Mouse (Mus musculus) limb, embryonic 13.5 days (tissue): ENCODE data around the gene Tulp2. TPM values are rescaled to one million over a fixed set of nuclear protein-coding genes. Genes with fewer than 3 reads are reported as not detected.
"Not testable (repeated sequence)": the region's sequence is repeated elsewhere in the genome, so short reads cannot be mapped to it uniquely, and the experiment has no call there.

Experiments
- ATAC-seq: fragments of 200-750 bp; cut with Nextera tagmentation; 2 replicates; pipeline ENCODE4 v1.8.0; 2017; ENCODE audit warnings: low read depth, moderate number of reproducible peaks, moderate TSS enrichment; ENCODE audit not compliant: low FRiP score
- H3K27ac ChIP-seq: fragments of 300-500 bp; sonication (generic); 2 replicates; pipeline ENCODE4 v1.5.1; 2015; ENCODE audit warnings: inconsistent platforms, mild to moderate bottlenecking, moderate library complexity
- H3K27me3 ChIP-seq: fragments of 300-500 bp; sonication (generic); 2 replicates; pipeline ENCODE4 v1.6.1; 2015; ENCODE audit warnings: mild to moderate bottlenecking, inconsistent platforms
- H3K36me3 ChIP-seq: fragments of 300-500 bp; sonication (generic); 2 replicates; pipeline ENCODE4 v1.6.1; 2015; ENCODE audit warnings: inconsistent platforms, mild to moderate bottlenecking, moderate library complexity
- H3K4me1 ChIP-seq: fragments of 300-500 bp; sonication (generic); 2 replicates; pipeline ENCODE4 v1.6.1; 2015; ENCODE audit warnings: inconsistent platforms
- H3K4me2 ChIP-seq: fragments of 300-500 bp; sonication (generic); replicated peaks from 2 replicates; pipeline ENCODE4 v1.6.1; 2015; ENCODE audit warnings: inconsistent platforms, mild to moderate bottlenecking, moderate library complexity
- H3K4me3 ChIP-seq: fragments of 300-500 bp; sonication (generic); 2 replicates; pipeline ENCODE4 v1.5.1; 2015; ENCODE audit warnings: moderate library complexity, mild to moderate bottlenecking, inconsistent platforms
- H3K9ac ChIP-seq: fragments of 300-500 bp; sonication (generic); 2 replicates; pipeline ENCODE4 v1.6.1; 2015; ENCODE audit warnings: mild to moderate bottlenecking, inconsistent platforms
- H3K9me3 ChIP-seq: fragments of 300-500 bp; sonication (generic); 2 replicates; pipeline ENCODE4 v1.6.1; 2016; ENCODE audit warnings: inconsistent platforms
- WGBS: fragments of 180-500 bp; shearing (Covaris S2); methylation state at CpG from one replicate; pipeline ENCODE4 v1.1.7; 2015; 5-methylcytosine and 5-hydroxymethylcytosine counted together
- polyA plus RNA-seq: library from polyadenylated mRNA; unstranded; fragments of >200 nt; fragmentation: Nextera tagmentation; extraction: Ambion mirVana; gene quantifications from 2 replicates; pipeline ENCODE4 v1.2.1, GENCODE M21; 2015

Tulp2 gene
- polyA plus RNA-seq, 1 experiment from 2014 or later: 1.0 TPM

GRCm38 (mm10) chr7:45451344-45451982 is 30.2 kb upstream of the Tulp2 start:
- peaks cover 4% of the 10 kb centered on the region; the same call in 1 of the 2 replicates for H3K4me1 ChIP-seq
- WGBS: 55% methylated on average over 23 of the region's 23 CpGs
- no peak overlapping the region for H3K4me3 ChIP-seq
- H3K27me3 ChIP-seq: no peaks in the 10 kb centered on the region
- no peaks in the 10 kb centered on the region for H3K9me3 ChIP-seq
- peaks cover 72% of the 10 kb centered on the region for H3K36me3 ChIP-seq
- no peak overlapping the region for H3K27ac ChIP-seq
- no peak overlapping the region for H3K4me2 ChIP-seq
- H3K9ac ChIP-seq: no peak overlapping the region
- ATAC-seq: 0 out of 2 replicates have a peak, but pooled peaks have one; percentile 45

GRCm38 (mm10) chr7:45454971-45455370 is 26.7 kb upstream of the Tulp2 start:
- H3K4me1 ChIP-seq: peaks cover 24% of the 10 kb centered on the region
- H3K27ac ChIP-seq: no peak overlapping the region
- H3K36me3 ChIP-seq: peaks cover 73% of the 10 kb centered on the region
- H3K4me3 ChIP-seq: no peak overlapping the region
- ATAC-seq: no peak
- no peaks in the 10 kb centered on the region for H3K27me3 ChIP-seq
- 94% methylated on average over 15 of the region's 15 CpGs for WGBS
- H3K9ac ChIP-seq: no peak overlapping the region
- H3K9me3 ChIP-seq: no peaks in the 10 kb centered on the region
- no peak overlapping the region for H3K4me2 ChIP-seq

- WGBS: 71% methylated on average over 13 of the region's 13 CpGs
- Histone ChIP-seq H3K4me2 (no peak overlapping the region), H3K4me1 (peaks cover 35% of the 10 kb centered on the region), H3K9ac (no peak overlapping the region), H3K4me3 (no peak overlapping the region), H3K36me3 (peaks cover 67% of the 10 kb centered on the region), H3K27ac (no peak overlapping the region; the same call in 1 of the 2 replicates), H3K27me3 (no peaks in the 10 kb centered on the region), H3K9me3 (no peaks in the 10 kb centered on the region)
- no peak for ATAC-seq
Observed at GRCm38 (mm10) chr7:45455932-45456696, 25.6 kb upstream of the Tulp2 start.

- peak overlapping the region; percentile 52; the same call in 1 of the 2 replicates for H3K27ac ChIP-seq
- 52% methylated on average over 9 of the region's 9 CpGs for WGBS
- H3K4me1 ChIP-seq: peaks cover 40% of the 10 kb centered on the region
- no peaks in the 10 kb centered on the region for H3K9me3 ChIP-seq
- H3K4me3 ChIP-seq: peak overlapping the region; percentile 89
- no peak for ATAC-seq
- peaks cover 66% of the 10 kb centered on the region for H3K36me3 ChIP-seq
- H3K27me3 ChIP-seq: no peaks in the 10 kb centered on the region
- H3K9ac ChIP-seq: 0 out of 2 replicates have a peak overlapping the region, but pooled peaks have one; percentile 91
- peak overlapping the region; percentile 88 for H3K4me2 ChIP-seq
Observed at GRCm38 (mm10) chr7:45456721-45457203, 24.9 kb upstream of the Tulp2 start.

GRCm38 (mm10) chr7:45457204-45458060 is 24.2 kb upstream of the Tulp2 start:
- H3K9ac ChIP-seq: peak overlapping the region; percentile 91
- H3K4me3 ChIP-seq: peak overlapping the region; percentile 89
- ATAC-seq: no peak
- H3K9me3 ChIP-seq: no peaks in the 10 kb centered on the region
- no peaks in the 10 kb centered on the region for H3K27me3 ChIP-seq
- H3K4me2 ChIP-seq: peak overlapping the region; percentile 88
- H3K27ac ChIP-seq: peak overlapping the region; percentile 52; the same call in 1 of the 2 replicates
- WGBS: 67% methylated on average over 10 of the region's 10 CpGs
- peaks cover 64% of the 10 kb centered on the region for H3K36me3 ChIP-seq
- peaks cover 41% of the 10 kb centered on the region for H3K4me1 ChIP-seq

- peak; percentile 79 for ATAC-seq
- peaks cover 66% of the 10 kb centered on the region for H3K36me3 ChIP-seq
Observed at GRCm38 (mm10) chr7:45458748-45459563, 22.7 kb upstream of the Tulp2 start.

GRCm38 (mm10) chr7:45459564-45460140 is 22.0 kb upstream of the Tulp2 start, which contains the start of gene Ftl1:
Gene Ftl1, minus strand, starts transcription at chr7:45459884.
- Histone ChIP-seq H3K4me3 (peak within 1 kb of the TSS; percentile 89), H3K4me1 (peaks cover 41% of the 10 kb centered on the region), H3K4me2 (peak within 1 kb of the TSS; percentile 88), H3K9ac (peak within 1 kb of the TSS; percentile 91), H3K36me3 (peaks cover 66% of the 10 kb centered on the region), H3K27ac (peak within 1 kb of the TSS; percentile 97)
- 0% methylated on average over 37 of the region's 37 CpGs for WGBS
- H3K9me3 ChIP-seq, H3K27me3 ChIP-seq: not testable (repeated sequence)
- ATAC-seq: peak; percentile 94

More at GRCm38 (mm10) chr7:45458748-45459563, 22.7 kb upstream of the Tulp2 start:
- Histone ChIP-seq H3K27me3 (no peaks in the 10 kb centered on the region), H3K4me3 (peak overlapping the region; percentile 89), H3K4me1 (peaks cover 41% of the 10 kb centered on the region), H3K4me2 (peak overlapping the region; percentile 88), H3K9me3 (no peaks in the 10 kb centered on the region), H3K27ac (peak overlapping the region; percentile 97), H3K9ac (peak overlapping the region; percentile 91)
- WGBS: under 1% methylated on average over 43 of the region's 43 CpGs

GRCm38 (mm10) chr7:45460377-45460776 is 21.3 kb upstream of the Tulp2 start:
- WGBS: 78% methylated on average over 7 of the region's 7 CpGs
- Histone ChIP-seq H3K27ac (peak overlapping the region; percentile 85), H3K4me3 (peak overlapping the region; percentile 89), H3K36me3 (peaks cover 66% of the 10 kb centered on the region), H3K9ac (peak overlapping the region; percentile 59), H3K4me1 (peaks cover 43% of the 10 kb centered on the region), H3K4me2 (peak overlapping the region; percentile 66), H3K9me3 (no peaks in the 10 kb centered on the region), H3K27me3 (no peaks in the 10 kb centered on the region)
- no peak for ATAC-seq

GRCm38 (mm10) chr7:45460860-45461314 is 20.8 kb upstream of the Tulp2 start:
- ATAC-seq: no peak; the same call in 1 of the 2 replicates
- Histone ChIP-seq H3K27ac (peak overlapping the region; percentile 85), H3K9me3 (no peaks in the 10 kb centered on the region), H3K36me3 (peaks cover 65% of the 10 kb centered on the region), H3K4me3 (peak overlapping the region; percentile 89), H3K4me2 (peak overlapping the region; percentile 66), H3K4me1 (peaks cover 48% of the 10 kb centered on the region), H3K27me3 (no peaks in the 10 kb centered on the region), H3K9ac (peak overlapping the region; percentile 59)
- 19% methylated on average over 13 of the region's 13 CpGs for WGBS

GRCm38 (mm10) chr7:45461326-45461725 is 20.4 kb upstream of the Tulp2 start:
- peak overlapping the region; percentile 66; the same call in 1 of the 2 replicates for H3K4me2 ChIP-seq
- 67% methylated on average over 4 of the region's 5 CpGs for WGBS
- H3K4me3 ChIP-seq: no peak overlapping the region
- peak overlapping the region; percentile 85 for H3K27ac ChIP-seq
- H3K36me3 ChIP-seq: peaks cover 62% of the 10 kb centered on the region
- no peak for ATAC-seq
- H3K9me3 ChIP-seq: no peaks in the 10 kb centered on the region
- no peaks in the 10 kb centered on the region for H3K27me3 ChIP-seq
- no peak overlapping the region for H3K9ac ChIP-seq
- H3K4me1 ChIP-seq: peaks cover 49% of the 10 kb centered on the region
